11 mouse cellular contexts compared by ENCODE assay signal in genomic region chr8:23563065-23564020, GRCm38 (mm10).
DNase-seq lines count a peak whose midpoint lies in the region; ATAC-seq and TF ChIP-seq lines count a peak whose summit lies in the region.
"Had no signal": no experiment of that assay in that cellular context is flagged by ENCODE, and none has a peak within 500 bp of the region (broad histone marks: within the 10 kb centered on the region; RNA-seq: fewer than 3 reads in every experiment).

No protein-coding gene starts in this region.

- 10% methylated on average over 16 of the region's 18 CpGs for WGBS in lung, embryonic 14.5 days
- 3% methylated on average over 17 of the region's 18 CpGs for WGBS in forebrain, embryonic 13.5 days
- 4% methylated on average over 16 of the region's 18 CpGs for WGBS in limb, embryonic 13.5 days
- WGBS in stomach, embryonic 15.5 days = 10% methylated on average over 17 of the region's 18 CpGs

- no peaks in the 10 kb centered on the region for H3K36me3 ChIP-seq in lung, embryonic 14.5 days (ENCODE audit: insufficient read depth)
- no peaks in the 10 kb centered on the region for H3K36me3 ChIP-seq in forebrain, embryonic 13.5 days (ENCODE audit: poor library complexity, severe bottlenecking)
- H3K36me3 ChIP-seq in limb, embryonic 13.5 days = no peaks in the 10 kb centered on the region
- H3K36me3 ChIP-seq in stomach, embryonic 15.5 days = no peaks in the 10 kb centered on the region

- no peak overlapping the region for H3K4me3 ChIP-seq in lung, embryonic 14.5 days (ENCODE audit: low read depth, low read length)
- H3K4me3 ChIP-seq in forebrain, embryonic 13.5 days = no peak overlapping the region; the same call in 1 of the 2 replicates
- H3K4me3 ChIP-seq in limb, embryonic 13.5 days = peak overlapping the region; percentile 24
- no peak overlapping the region for H3K4me3 ChIP-seq in stomach, embryonic 15.5 days (replicated peaks)

- peak; percentile 26 for DNase-seq in lung, embryonic 14.5 days
- DNase-seq in lung, postnatal 10 days = no peak
- DNase-seq in thymus, postnatal 25 days = no peak
- no peak for DNase-seq in c-Kit-positive CD71-positive TER-119-positive erythroid progenitor cells, embryonic 14.5 days (ENCODE audit: low spot score)
- no peak for DNase-seq in adipocyte (ENCODE audit: low spot score)
- DNase-seq: cerebellum, adult 11-12 months; lung, postnatal 14 days; right cerebral cortex, postnatal 14 days had no signal

- H3K4me1 ChIP-seq in lung, embryonic 14.5 days (ENCODE audit: insufficient read depth) = no peaks in the 10 kb centered on the region
- H3K4me1 ChIP-seq in forebrain, embryonic 13.5 days = peaks cover 32% of the 10 kb centered on the region
- peaks cover 18% of the 10 kb centered on the region for H3K4me1 ChIP-seq in limb, embryonic 13.5 days
- no peaks in the 10 kb centered on the region for H3K4me1 ChIP-seq in stomach, embryonic 15.5 days

- H3K9ac ChIP-seq in lung, embryonic 14.5 days = no peak overlapping the region
- H3K9ac ChIP-seq in forebrain, embryonic 13.5 days = 0 out of 2 replicates have a peak overlapping the region, but pooled peaks have one; percentile 8
- no peak overlapping the region for H3K9ac ChIP-seq in limb, embryonic 13.5 days
- no peak overlapping the region for H3K9ac ChIP-seq in stomach, embryonic 15.5 days

- no peak for ATAC-seq in lung, embryonic 14.5 days (ENCODE audit: insufficient read depth)
- peak; percentile 72 for ATAC-seq in forebrain, embryonic 13.5 days
- no peak for ATAC-seq in limb, embryonic 13.5 days (ENCODE audit: low FRiP score, low read depth)
- ATAC-seq in stomach, embryonic 15.5 days (ENCODE audit: insufficient read depth, low FRiP score, low read depth) = no peak

- H3K27ac ChIP-seq in lung, embryonic 14.5 days (ENCODE audit: low read depth) = no peak overlapping the region
- H3K27ac ChIP-seq in forebrain, embryonic 13.5 days = peak overlapping the region; percentile 33
- no peak overlapping the region for H3K27ac ChIP-seq in limb, embryonic 13.5 days
- no peak overlapping the region for H3K27ac ChIP-seq in stomach, embryonic 15.5 days

- H3K4me2 ChIP-seq in lung, embryonic 14.5 days = peak overlapping the region; percentile 47
- H3K4me2 ChIP-seq in forebrain, embryonic 13.5 days = peak overlapping the region; percentile 48
- H3K4me2 ChIP-seq in limb, embryonic 13.5 days (replicated peaks) = peak overlapping the region; percentile 61
- peak overlapping the region; percentile 31 for H3K4me2 ChIP-seq in stomach, embryonic 15.5 days

- TF ChIP-seq CTCF in lung, embryonic 14.5 days (IDR thresholded peaks at IDR 0.05; ENCODE audit: low read depth) = no peak

- no peaks in the 10 kb centered on the region for H3K9me3 ChIP-seq in lung, embryonic 14.5 days (ENCODE audit: low read depth, low read length)
- H3K9me3 ChIP-seq in forebrain, embryonic 13.5 days (replicated peaks) = no peaks in the 10 kb centered on the region
- no peaks in the 10 kb centered on the region for H3K9me3 ChIP-seq in limb, embryonic 13.5 days
- H3K9me3 ChIP-seq in stomach, embryonic 15.5 days = no peaks in the 10 kb centered on the region

- H3K27me3 ChIP-seq in lung, embryonic 14.5 days (ENCODE audit: insufficient read depth, low read length) = no peaks in the 10 kb centered on the region
- no peaks in the 10 kb centered on the region for H3K27me3 ChIP-seq in forebrain, embryonic 13.5 days
- H3K27me3 ChIP-seq in limb, embryonic 13.5 days = no peaks in the 10 kb centered on the region; the same call in 1 of the 2 replicates
- H3K27me3 ChIP-seq in stomach, embryonic 15.5 days (replicated peaks) = no peaks in the 10 kb centered on the region
